Mouse (Mus musculus) central nervous system, embryonic 11.5 days (tissue): ENCODE measurements around the gene Kcnk16. TPM values are rescaled to one million over a fixed set of nuclear protein-coding genes. Genes with fewer than 3 reads are reported as not detected.

ENCODE experiments used
- polyA plus RNA-seq: library from polyadenylated mRNA; depleted of rRNA; stranded (reverse); fragments of >200 nt; gene quantifications from 2 replicates; pipeline ENCODE4 v1.2.3, GENCODE M21; 2012; rRNA removed

Gene Kcnk16
- 0.24 and 0.31 TPM in 2 replicates for polyA plus RNA-seq

GRCm38 (mm10) chr14:20269082-20269809 lies at the start of gene Kcnk16:
Gene Kcnk16 (minus strand): TSS chr14:20269199.

GRCm38 (mm10) chr14:20294117-20294892 lies 25.3 kb upstream of the Kcnk16 start, which contains the start of gene Nudt13:
Gene Nudt13 (plus strand): TSS chr14:20294697.

Other genes starting within 250 kb of the Kcnk16 start
- 6.3 and 7.1 TPM in 2 replicates for gene Saysd1, start 130.7 kb downstream of the Kcnk16 start, polyA plus RNA-seq
- gene Kcnk5, start 87.4 kb downstream of the Kcnk16 start, polyA plus RNA-seq, result 5.6 and 6.9 TPM in 2 replicates
- 19.2 and 22.0 TPM in 2 replicates for gene Nudt13, start 25.5 kb upstream of the Kcnk16 start, polyA plus RNA-seq
- 37.3 and 46.3 TPM in 2 replicates for gene Ecd, start 78.9 kb upstream of the Kcnk16 start, polyA plus RNA-seq
- gene Fam149b, start 79.0 kb upstream of the Kcnk16 start, polyA plus RNA-seq, result 52.3 and 58.6 TPM in 2 replicates
- 173 and 226 TPM in 2 replicates for gene Dnajc9, start 119.7 kb upstream of the Kcnk16 start, polyA plus RNA-seq
- gene Mrps16, start 124.4 kb upstream of the Kcnk16 start, polyA plus RNA-seq, result 42.7 and 49.8 TPM in 2 replicates
- 0.31 and 0.43 TPM in 2 replicates for gene Cfap70, start 183.0 kb upstream of the Kcnk16 start, polyA plus RNA-seq
- gene Anxa7, start 210.9 kb upstream of the Kcnk16 start, polyA plus RNA-seq, result 14.3 and 27.8 TPM in 2 replicates
- 4.0 and 4.6 TPM in 2 replicates for gene Mss51, start 227.7 kb upstream of the Kcnk16 start, polyA plus RNA-seq